Mouse (Mus musculus) hindbrain, embryonic 11.5 days (tissue): ENCODE measurements around the gene Scamp1. TPM values are rescaled to one million over a fixed set of nuclear protein-coding genes. Genes with fewer than 3 reads are reported as not detected.

Source experiments
- ATAC-seq: fragments of 200-750 bp; cut with Nextera tagmentation; 2 replicates; pipeline ENCODE4 v1.8.0; 2017; ENCODE audit warnings: mild to moderate bottlenecking, moderate TSS enrichment, moderate library complexity; ENCODE audit not compliant: low FRiP score
- DNase-seq: peaks from one replicate; pipeline ENCODE4 v3.0.0-alpha.2; 2015; ENCODE audit warnings: low spot score
- H3K27ac ChIP-seq: fragments of 300-500 bp; sonication (generic); 2 replicates; pipeline ENCODE4 v1.5.1; 2014; ENCODE audit warnings: mild to moderate bottlenecking, low read depth, low read length
- H3K27me3 ChIP-seq: fragments of 300-500 bp; sonication (generic); 2 replicates; pipeline ENCODE4 v1.6.1; 2014; ENCODE audit warnings: mild to moderate bottlenecking, low read length, moderate library complexity, mixed read lengths; ENCODE audit not compliant: control insufficient read depth, insufficient read depth
- H3K36me3 ChIP-seq: fragments of 300-500 bp; sonication (generic); 2 replicates; pipeline ENCODE4 v1.6.1; 2014; ENCODE audit warnings: mild to moderate bottlenecking, low read length, moderate library complexity, mixed read lengths; ENCODE audit not compliant: control insufficient read depth, insufficient read depth
- H3K4me1 ChIP-seq: fragments of 300-500 bp; sonication (generic); replicated peaks from 2 replicates; pipeline ENCODE4 v1.6.1; 2014; ENCODE audit warnings: low read length, mixed read lengths; ENCODE audit not compliant: control insufficient read depth, insufficient read depth
- H3K4me2 ChIP-seq: fragments of 300-500 bp; sonication (generic); replicated peaks from 2 replicates; pipeline ENCODE4 v1.6.1; 2014; ENCODE audit warnings: mild to moderate bottlenecking, low read depth, low read length
- H3K4me3 ChIP-seq: fragments of 300-500 bp; sonication (generic); 2 replicates; pipeline ENCODE4 v1.5.1; 2014; ENCODE audit warnings: low read depth, low read length
- H3K9ac ChIP-seq: fragments of 300-500 bp; sonication (generic); 2 replicates; pipeline ENCODE4 v1.6.1; 2014; ENCODE audit warnings: low read depth, low read length
- H3K9me3 ChIP-seq: fragments of 300-500 bp; sonication (generic); 2 replicates; pipeline ENCODE4 v1.6.1; 2016; ENCODE audit warnings: low read length; ENCODE audit not compliant: control insufficient read depth
- WGBS: fragments of 180-500 bp; shearing (Covaris S2); extraction: QIAGEN DNeasy Blood & Tissue Kit; methylation state at CpG from one replicate; pipeline ENCODE4 v1.1.7; 2014; 5-methylcytosine and 5-hydroxymethylcytosine counted together
- polyA plus RNA-seq: library from polyadenylated mRNA; unstranded; fragments of >200 nt; fragmentation: Nextera tagmentation; extraction: Ambion mirVana; gene quantifications from 2 replicates; pipeline ENCODE4 v1.2.1, GENCODE M21; 2014

The Scamp1 gene
- polyA plus RNA-seq, 1 experiment from 2014 or later = 49.6 TPM

DNA sequence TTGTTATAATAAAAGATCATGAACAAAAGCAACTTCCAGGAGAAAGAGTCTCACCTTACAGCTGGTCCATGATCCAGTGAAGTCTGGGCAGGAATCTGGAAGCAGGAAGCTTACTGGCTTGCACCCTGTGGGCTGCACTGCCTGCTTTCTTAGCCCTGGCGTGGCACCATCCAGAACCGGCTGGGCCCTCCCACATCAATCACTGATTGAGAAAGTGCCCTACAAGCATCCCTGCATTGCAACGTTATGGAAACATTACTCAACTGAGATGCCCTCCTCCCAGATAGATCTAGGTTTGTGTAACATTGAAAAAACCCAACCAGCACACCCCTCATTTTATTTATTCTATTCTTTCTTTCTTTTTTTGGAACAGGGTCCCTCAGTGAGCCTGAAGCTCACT, 9.2 kb upstream of the Scamp1 start:
- no peaks in the 10 kb centered on the region for H3K36me3 ChIP-seq

DNA sequence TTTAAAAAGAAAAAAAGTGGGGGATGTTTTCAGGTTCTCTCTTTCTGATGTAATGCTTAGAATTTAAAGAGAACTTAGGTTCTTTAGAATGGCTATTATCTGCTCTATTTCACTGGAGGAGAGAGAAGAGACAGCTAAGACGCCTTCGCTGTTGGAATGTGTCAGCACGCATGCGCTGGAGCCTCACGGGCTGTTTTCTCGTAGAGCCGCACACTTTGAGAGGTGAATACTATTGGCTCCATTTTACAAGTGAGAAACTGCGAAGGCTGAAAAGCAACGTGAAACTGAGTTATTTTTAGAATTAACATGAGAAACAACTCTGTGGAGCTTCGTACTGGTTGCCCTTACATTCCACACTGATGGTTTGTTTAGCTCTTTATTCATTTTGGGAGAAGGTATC, 8.3 kb upstream of the Scamp1 start:
- Histone ChIP-seq H3K4me1 (no peaks in the 10 kb centered on the region), H3K36me3 (no peaks in the 10 kb centered on the region)

More for the DNA sequence above, 9.2 kb upstream of the Scamp1 start:
- Histone ChIP-seq H3K9me3 (no peaks in the 10 kb centered on the region), H3K27ac (no peak overlapping the region), H3K4me3 (no peak overlapping the region), H3K4me1 (no peaks in the 10 kb centered on the region), H3K27me3 (no peaks in the 10 kb centered on the region), H3K4me2 (no peak overlapping the region), H3K9ac (no peak overlapping the region)
- WGBS = 54% methylated on average over 3 of the region's 3 CpGs
- ATAC-seq (no peak), DNase-seq (no peak)

DNA sequence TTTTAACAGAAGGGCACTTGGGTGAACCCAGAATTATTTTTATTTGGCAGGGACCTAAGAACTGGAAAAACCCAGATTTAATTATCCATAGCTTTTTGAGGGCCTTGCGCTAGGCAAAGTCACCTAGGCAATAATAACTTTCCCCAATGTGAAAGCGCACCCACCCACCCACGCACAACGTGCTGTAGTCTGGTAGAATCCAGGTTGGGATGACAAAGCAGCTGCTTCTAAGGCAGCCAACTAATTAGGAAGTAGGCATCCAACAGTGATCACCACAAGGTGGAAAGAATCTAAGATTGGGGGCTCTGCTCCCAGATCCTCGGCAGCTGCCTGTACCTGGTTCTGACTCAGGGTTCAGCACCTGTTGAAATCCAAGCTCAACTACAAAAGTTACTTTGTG, 538 bp upstream of the Scamp1 start:
- no peaks in the 10 kb centered on the region for H3K36me3 ChIP-seq
- WGBS = 55% methylated on average over 5 of the region's 5 CpGs
- no peaks in the 10 kb centered on the region for H3K9me3 ChIP-seq
- DNase-seq = no peak
- no peak overlapping the region for H3K27ac ChIP-seq
- no peaks in the 10 kb centered on the region for H3K4me1 ChIP-seq
- H3K4me3 ChIP-seq = no peak overlapping the region
- ATAC-seq = no peak
- no peak overlapping the region for H3K4me2 ChIP-seq
- no peaks in the 10 kb centered on the region for H3K27me3 ChIP-seq
- no peak overlapping the region for H3K9ac ChIP-seq

More for the DNA sequence above, 8.3 kb upstream of the Scamp1 start:
- H3K9ac ChIP-seq = no peak overlapping the region
- ATAC-seq (no peak), DNase-seq (no peak)
- no peak overlapping the region for H3K27ac ChIP-seq
- no peak overlapping the region for H3K4me2 ChIP-seq
- 80% methylated on average over 10 of the region's 10 CpGs for WGBS
- H3K4me3 ChIP-seq = no peak overlapping the region
- no peaks in the 10 kb centered on the region for H3K9me3 ChIP-seq
- H3K27me3 ChIP-seq = no peaks in the 10 kb centered on the region

DNA sequence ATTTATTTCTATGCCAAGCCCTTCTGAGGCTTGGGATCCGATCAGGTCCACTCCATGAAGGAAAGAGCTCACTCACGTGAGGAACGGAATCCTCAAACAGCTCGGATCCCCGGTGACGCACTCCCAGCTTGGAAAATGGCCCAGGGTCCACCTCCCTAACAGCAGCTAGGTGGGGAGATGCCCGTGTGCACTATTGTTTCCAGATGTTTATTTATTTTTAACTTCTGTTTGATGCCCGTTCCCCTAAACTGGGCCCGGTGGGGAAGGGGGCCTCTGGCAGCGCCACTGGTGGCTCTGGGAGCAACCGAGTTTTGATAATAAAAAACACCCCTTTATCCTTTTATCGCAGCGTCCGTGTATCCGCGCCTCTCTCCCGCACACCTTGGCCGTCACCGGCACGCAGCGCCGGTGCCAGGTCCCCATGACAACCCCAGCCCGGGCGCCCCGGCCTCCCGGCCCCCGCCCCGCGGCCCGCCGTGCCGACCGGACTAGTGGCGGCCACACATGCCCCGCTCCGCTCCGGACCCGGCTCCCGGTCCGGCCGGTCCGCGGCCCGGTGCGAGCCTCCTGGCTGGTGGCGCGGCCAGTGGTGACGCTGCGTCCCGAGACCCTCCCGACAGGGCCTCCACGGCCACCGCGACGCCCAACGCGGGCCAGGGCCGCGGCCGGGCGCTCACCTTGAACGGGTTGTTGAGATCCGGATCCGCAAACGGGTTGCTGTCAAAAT, 951 bp downstream of the Scamp1 start:
- peak; percentile 49 for DNase-seq
- peak; percentile 82 for ATAC-seq
- peak overlapping the region; percentile 59; the same call in 1 of the 2 replicates for H3K27ac ChIP-seq

DNA sequence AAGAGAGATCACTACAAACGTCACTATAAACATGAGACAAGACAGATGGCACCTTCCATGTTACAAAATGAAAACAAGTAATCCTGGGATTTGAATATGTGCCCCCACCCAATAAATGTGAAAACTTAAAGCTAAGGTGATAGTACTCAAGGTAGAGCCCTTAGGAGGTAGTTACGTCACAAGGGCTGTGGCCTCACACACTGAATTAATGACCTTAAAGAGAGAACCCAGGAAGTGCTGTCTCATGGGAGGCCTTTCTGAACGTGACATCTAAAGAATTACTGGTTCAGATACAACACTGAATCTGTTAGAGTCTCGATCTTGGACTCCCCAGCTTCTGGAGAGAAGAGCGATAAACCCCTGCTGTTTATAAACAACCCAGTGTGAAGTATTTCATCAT, 6.2 kb downstream of the Scamp1 start:
- no peak overlapping the region for H3K4me3 ChIP-seq
- H3K36me3 ChIP-seq = no peaks in the 10 kb centered on the region
- no peak overlapping the region for H3K27ac ChIP-seq
- no peak overlapping the region for H3K9ac ChIP-seq
- no peak for ATAC-seq
- no peak overlapping the region for H3K4me2 ChIP-seq
- WGBS = 67% methylated on average over 5 of the region's 5 CpGs
- H3K4me1 ChIP-seq = no peaks in the 10 kb centered on the region
- no peak for DNase-seq
- no peaks in the 10 kb centered on the region for H3K27me3 ChIP-seq
- H3K9me3 ChIP-seq = no peaks in the 10 kb centered on the region

More for the DNA sequence above, 951 bp downstream of the Scamp1 start:
- Histone ChIP-seq H3K36me3 (no peaks in the 10 kb centered on the region), H3K4me3 (peak overlapping the region; percentile 86), H3K9me3 (no peaks in the 10 kb centered on the region), H3K27me3 (no peaks in the 10 kb centered on the region), H3K9ac (peak overlapping the region; percentile 90), H3K4me1 (no peaks in the 10 kb centered on the region), H3K4me2 (peak overlapping the region; percentile 89)
- WGBS = under 1% methylated on average over 64 of the region's 65 CpGs

DNA sequence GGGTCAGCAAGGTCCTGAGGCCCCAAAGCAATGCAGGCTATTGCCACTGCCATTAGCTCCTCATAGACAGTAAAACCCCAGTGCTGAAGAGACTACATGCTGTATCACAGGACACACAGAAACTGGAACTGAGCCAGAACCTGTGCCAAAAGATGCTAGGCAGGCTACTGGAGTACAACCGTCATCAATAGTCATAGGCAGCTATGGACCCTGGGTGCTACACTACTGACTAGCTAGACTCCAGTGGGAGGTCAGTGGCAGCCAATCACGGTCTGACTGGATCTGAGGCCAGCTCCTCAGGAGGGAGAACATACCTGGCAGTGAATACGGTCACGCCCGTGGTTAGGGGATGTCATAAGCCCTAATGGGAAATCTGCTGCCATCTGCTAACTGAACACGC, 14.4 kb downstream of the Scamp1 start:
- H3K27ac ChIP-seq = no peak overlapping the region
- no peaks in the 10 kb centered on the region for H3K9me3 ChIP-seq
- no peak for DNase-seq
- no peaks in the 10 kb centered on the region for H3K36me3 ChIP-seq
- no peak overlapping the region for H3K4me3 ChIP-seq
- H3K9ac ChIP-seq = no peak overlapping the region
- no peaks in the 10 kb centered on the region for H3K27me3 ChIP-seq
- no peak overlapping the region for H3K4me2 ChIP-seq
- H3K4me1 ChIP-seq = no peaks in the 10 kb centered on the region
- no peak for ATAC-seq
- 91% methylated on average over 6 of the region's 6 CpGs for WGBS

DNA sequence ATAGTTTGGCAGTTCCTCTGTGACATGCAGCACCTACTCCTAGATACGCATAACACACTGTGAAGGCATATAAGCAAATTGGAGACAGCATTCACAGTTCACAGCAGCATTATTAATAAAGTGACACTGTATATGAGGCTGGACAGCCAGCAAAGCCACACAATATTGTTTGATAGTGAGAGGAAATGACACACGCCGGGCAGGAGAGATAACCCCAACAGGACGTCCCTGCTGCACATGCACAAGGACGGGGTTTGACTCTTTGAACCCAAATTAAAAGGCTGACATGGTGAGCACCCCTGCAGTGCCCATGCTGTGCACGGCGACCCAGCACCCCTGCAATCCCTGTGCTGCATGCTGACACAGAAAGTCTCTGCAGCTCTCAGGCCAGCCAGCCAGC, 17.5 kb downstream of the Scamp1 start:
- H3K4me1 ChIP-seq = no peaks in the 10 kb centered on the region
- no peak overlapping the region for H3K27ac ChIP-seq
- no peaks in the 10 kb centered on the region for H3K9me3 ChIP-seq
- H3K4me3 ChIP-seq = no peak overlapping the region
- 44% methylated on average over 7 of the region's 7 CpGs for WGBS
- ATAC-seq = no peak
- H3K36me3 ChIP-seq = no peaks in the 10 kb centered on the region
- no peaks in the 10 kb centered on the region for H3K27me3 ChIP-seq
- no peak overlapping the region for H3K9ac ChIP-seq
- H3K4me2 ChIP-seq = no peak overlapping the region
- DNase-seq = no peak

DNA sequence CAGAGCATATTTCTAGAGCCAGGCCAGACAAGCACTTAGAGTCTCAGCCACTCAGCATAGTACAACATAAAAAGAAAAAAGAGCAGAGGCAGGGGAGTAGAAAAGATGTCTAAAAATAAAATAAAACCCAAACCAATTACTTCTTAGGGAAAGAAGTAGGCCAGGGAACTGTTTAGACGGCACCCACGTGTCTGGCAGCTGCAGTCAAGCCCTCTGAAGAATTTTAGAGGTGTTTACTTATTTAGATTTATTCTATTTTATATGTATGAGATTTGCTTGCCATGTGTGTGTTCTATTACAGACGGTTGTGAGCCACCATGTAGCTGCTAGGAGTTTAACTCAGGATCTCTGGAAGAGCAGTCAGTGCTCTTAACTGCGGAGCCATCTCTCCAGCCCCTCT, 18.5 kb downstream of the Scamp1 start:
- no peaks in the 10 kb centered on the region for H3K4me1 ChIP-seq
- no peaks in the 10 kb centered on the region for H3K27me3 ChIP-seq
- 80% methylated on average over 4 of the region's 4 CpGs for WGBS
- H3K27ac ChIP-seq = no peak overlapping the region
- H3K4me3 ChIP-seq = no peak overlapping the region
- H3K9ac ChIP-seq = no peak overlapping the region
- ATAC-seq (no peak), DNase-seq (no peak)
- H3K36me3 ChIP-seq = no peaks in the 10 kb centered on the region
- H3K9me3 ChIP-seq = no peaks in the 10 kb centered on the region
- H3K4me2 ChIP-seq = no peak overlapping the region

DNA sequence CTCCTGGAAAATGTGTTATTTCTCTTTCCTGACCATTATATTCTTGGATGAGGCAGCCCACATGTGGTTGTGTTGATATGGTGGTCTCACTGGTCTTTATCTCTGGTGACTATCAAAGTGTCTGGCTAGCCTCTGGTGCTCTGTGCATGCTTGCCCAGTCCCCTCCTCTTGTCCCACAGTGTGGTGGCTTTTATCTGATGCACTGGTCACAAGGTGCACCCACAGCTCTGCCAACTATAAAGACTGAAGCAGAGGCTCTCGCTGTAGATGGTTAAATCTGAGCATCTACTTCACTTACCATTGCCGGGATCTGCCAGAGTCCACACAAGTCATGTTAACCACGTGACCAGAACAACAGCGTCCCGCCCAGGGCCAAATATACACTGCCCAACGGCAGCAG, 19.1 kb downstream of the Scamp1 start:
- Histone ChIP-seq H3K9me3 (no peaks in the 10 kb centered on the region), H3K4me3 (no peak overlapping the region), H3K4me1 (no peaks in the 10 kb centered on the region), H3K27ac (no peak overlapping the region), H3K4me2 (no peak overlapping the region), H3K36me3 (no peaks in the 10 kb centered on the region), H3K9ac (no peak overlapping the region), H3K27me3 (no peaks in the 10 kb centered on the region)
- DNase-seq = no peak
- ATAC-seq = no peak
- WGBS = 93% methylated on average over 6 of the region's 6 CpGs
